Mouse (Mus musculus) liver, embryonic 15.5 days (tissue): ENCODE results near the gene Prdm5. TPM values are rescaled to one million over a fixed set of nuclear protein-coding genes. Genes with fewer than 3 reads are reported as not detected.

Experiments used
- ATAC-seq: fragments of 200-750 bp; cut with Nextera tagmentation; 2 replicates; pipeline ENCODE4 v1.8.0; 2017; ENCODE audit warnings: moderate number of reproducible peaks, mild to moderate bottlenecking, moderate library complexity; ENCODE audit not compliant: insufficient read depth
- H3K27ac ChIP-seq: fragments of 300-500 bp; sonication (generic); replicated peaks from 2 replicates; pipeline ENCODE4 v1.5.1; 2015; ENCODE audit warnings: mild to moderate bottlenecking, inconsistent platforms
- H3K27me3 ChIP-seq: fragments of 300-500 bp; sonication (generic); 2 replicates; pipeline ENCODE4 v1.6.1; 2015; ENCODE audit warnings: mild to moderate bottlenecking, inconsistent platforms
- H3K36me3 ChIP-seq: fragments of 300-500 bp; sonication (generic); replicated peaks from 2 replicates; pipeline ENCODE4 v1.6.1; 2015; ENCODE audit warnings: moderate library complexity, mild to moderate bottlenecking, inconsistent platforms
- H3K4me1 ChIP-seq: fragments of 300-500 bp; sonication (generic); replicated peaks from 2 replicates; pipeline ENCODE4 v1.6.1; 2015; ENCODE audit warnings: inconsistent platforms
- H3K4me2 ChIP-seq: fragments of 300-500 bp; sonication (generic); 2 replicates; pipeline ENCODE4 v1.6.1; 2015; ENCODE audit warnings: moderate library complexity, mild to moderate bottlenecking, inconsistent platforms
- H3K4me3 ChIP-seq: fragments of 300-500 bp; sonication (generic); replicated peaks from 2 replicates; pipeline ENCODE4 v1.5.1; 2015; ENCODE audit warnings: mild to moderate bottlenecking, inconsistent platforms
- H3K9ac ChIP-seq: fragments of 300-500 bp; sonication (generic); 2 replicates; pipeline ENCODE4 v1.6.1; 2015; ENCODE audit warnings: moderate library complexity, mild to moderate bottlenecking, inconsistent platforms
- H3K9me3 ChIP-seq: fragments of 300-500 bp; sonication (generic); replicated peaks from 2 replicates; pipeline ENCODE4 v1.6.1; 2016; ENCODE audit warnings: inconsistent platforms
- WGBS: fragments of 180-500 bp; shearing (Covaris S2); methylation state at CpG from one replicate; pipeline ENCODE4 v1.1.7; 2015; ENCODE audit warnings: mixed read lengths; ENCODE audit not compliant: insufficient replicate concordance; 5-methylcytosine and 5-hydroxymethylcytosine counted together
- polyA plus RNA-seq: library from polyadenylated mRNA; unstranded; fragments of >200 nt; fragmentation: Nextera tagmentation; extraction: Ambion mirVana; gene quantifications from 2 replicates; pipeline ENCODE4 v1.2.1, GENCODE M21; 2015

Prdm5 gene
- polyA plus RNA-seq, result 1.5 and 1.6 TPM in 2 replicates

- peaks cover 8% of the 10 kb centered on the region; the same call in 1 of the 2 replicates for H3K27me3 ChIP-seq
- no peak within 1 kb of the TSS for H3K27ac ChIP-seq
- 3% methylated on average over 56 of the region's 56 CpGs for WGBS
Observed at GRCm38 (mm10) chr6:65778861-65779688, at the start of gene Prdm5. Gene Prdm5, plus strand, starts transcription at chr6:65778988.

GRCm38 (mm10) chr6:65739442-65739841 is 39.3 kb upstream of the Prdm5 start:
- no peak overlapping the region for H3K4me2 ChIP-seq
- H3K27me3 ChIP-seq, result no peaks in the 10 kb centered on the region
- no peak for ATAC-seq
- no peaks in the 10 kb centered on the region for H3K9me3 ChIP-seq
- no peak overlapping the region for H3K4me3 ChIP-seq
- H3K4me1 ChIP-seq, result no peaks in the 10 kb centered on the region
- no peak overlapping the region for H3K27ac ChIP-seq
- 37% methylated on average over 6 of the region's 8 CpGs for whole genome bisulfite sequencing
- no peak overlapping the region for H3K9ac ChIP-seq
- H3K36me3 ChIP-seq, result no peaks in the 10 kb centered on the region

More at GRCm38 (mm10) chr6:65778861-65779688, at the start of gene Prdm5:
- H3K4me2 ChIP-seq, result peak within 1 kb of the TSS; percentile 66
- H3K4me3 ChIP-seq, result peak within 1 kb of the TSS; percentile 58
- peak; percentile 72 for ATAC-seq
- peaks cover 9% of the 10 kb centered on the region; the same call in 1 of the 2 replicates for H3K4me1 ChIP-seq
- H3K9me3 ChIP-seq, result no peaks in the 10 kb centered on the region
- H3K9ac ChIP-seq, result peak within 1 kb of the TSS; percentile 18; the same call in 1 of the 2 replicates
- no peaks in the 10 kb centered on the region for H3K36me3 ChIP-seq

GRCm38 (mm10) chr6:65743144-65743870 is 35.5 kb upstream of the Prdm5 start:
- 61% methylated on average over 1 of the region's 1 CpGs for WGBS
- Histone ChIP-seq H3K36me3 (no peaks in the 10 kb centered on the region), H3K27me3 (no peaks in the 10 kb centered on the region), H3K27ac (no peak overlapping the region), H3K4me3 (no peak overlapping the region), H3K4me2 (no peak overlapping the region), H3K4me1 (no peaks in the 10 kb centered on the region), H3K9me3 (no peaks in the 10 kb centered on the region), H3K9ac (no peak overlapping the region)
- ATAC-seq, result no peak

DNA sequence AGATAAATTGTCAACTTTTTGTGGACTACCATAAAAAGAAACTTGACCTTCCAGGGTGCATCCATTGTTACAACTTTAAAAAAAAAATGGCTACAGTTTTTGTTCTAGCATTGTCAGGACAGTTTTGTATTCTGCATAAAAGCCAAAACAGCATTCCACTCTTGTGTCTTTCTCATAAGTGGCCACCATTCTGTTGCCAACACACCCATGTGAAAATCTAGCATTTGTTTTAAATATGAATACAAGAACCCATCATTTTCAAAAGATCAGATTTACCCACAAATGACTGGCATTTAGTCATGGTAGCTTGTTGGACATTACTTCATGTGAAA is 35.0 kb upstream of the Prdm5 start:
- H3K4me2 ChIP-seq, result no peak overlapping the region
- no peaks in the 10 kb centered on the region for H3K36me3 ChIP-seq
- H3K27ac ChIP-seq, result no peak overlapping the region
- no peaks in the 10 kb centered on the region for H3K9me3 ChIP-seq
- H3K27me3 ChIP-seq, result no peaks in the 10 kb centered on the region
- no peak overlapping the region for H3K4me3 ChIP-seq
- ATAC-seq, result no peak
- H3K9ac ChIP-seq, result no peak overlapping the region
- H3K4me1 ChIP-seq, result no peaks in the 10 kb centered on the region

- ATAC-seq, result no peak
- no peaks in the 10 kb centered on the region for H3K9me3 ChIP-seq
- 65% methylated on average over 7 of the region's 7 CpGs for WGBS
- no peak overlapping the region for H3K4me3 ChIP-seq
- H3K4me2 ChIP-seq, result no peak overlapping the region
- H3K9ac ChIP-seq, result no peak overlapping the region
- no peaks in the 10 kb centered on the region for H3K27me3 ChIP-seq
- no peaks in the 10 kb centered on the region for H3K4me1 ChIP-seq
- no peaks in the 10 kb centered on the region for H3K36me3 ChIP-seq
- H3K27ac ChIP-seq, result no peak overlapping the region
Observed at GRCm38 (mm10) chr6:65758214-65758613, 20.6 kb upstream of the Prdm5 start.

DNA sequence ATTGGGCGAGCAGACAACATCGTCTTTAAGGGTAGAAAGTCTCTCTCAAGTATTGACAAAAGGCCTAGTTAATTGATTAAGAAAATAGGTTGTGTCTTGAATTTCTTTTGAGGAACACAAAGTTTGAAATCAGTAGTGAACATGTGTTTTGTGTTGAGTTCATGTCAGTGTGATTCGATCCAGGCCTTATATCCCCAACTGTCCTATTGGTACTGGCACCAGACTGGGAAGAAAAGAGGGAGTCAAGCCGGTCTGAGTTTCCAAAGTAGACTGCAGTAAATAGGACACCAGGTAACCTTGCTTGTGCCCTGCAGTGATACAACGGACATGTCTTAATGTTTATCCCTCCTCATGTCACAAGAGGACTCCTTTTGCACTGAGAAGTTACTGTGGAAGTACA is 19.6 kb upstream of the Prdm5 start:
- no peak overlapping the region for H3K27ac ChIP-seq
- no peaks in the 10 kb centered on the region for H3K9me3 ChIP-seq
- WGBS, result 60% methylated on average over 5 of the region's 5 CpGs
- no peak overlapping the region for H3K9ac ChIP-seq
- no peaks in the 10 kb centered on the region for H3K36me3 ChIP-seq
- H3K4me1 ChIP-seq, result no peaks in the 10 kb centered on the region
- no peaks in the 10 kb centered on the region for H3K27me3 ChIP-seq
- no peak overlapping the region for H3K4me2 ChIP-seq
- ATAC-seq, result no peak
- no peak overlapping the region for H3K4me3 ChIP-seq

DNA sequence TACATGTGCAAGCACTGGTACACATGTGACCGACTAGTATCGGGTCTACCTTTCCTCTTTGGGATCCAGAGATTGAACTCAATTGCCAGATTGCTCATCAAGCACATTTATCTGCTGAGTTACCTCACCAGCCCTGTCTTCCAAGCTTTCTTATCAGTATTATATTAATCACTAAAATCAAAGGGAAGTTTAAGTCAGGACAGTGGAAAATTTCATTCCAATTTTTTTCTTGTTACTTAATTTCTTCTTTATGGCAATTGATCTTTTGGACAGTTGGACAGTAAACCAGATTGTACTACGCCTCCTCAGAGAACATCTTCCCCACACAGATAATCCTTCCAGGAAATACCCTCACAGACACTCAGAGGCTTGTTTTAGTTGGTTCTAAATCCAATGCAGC is 18.7 kb upstream of the Prdm5 start:
- WGBS, result 71% methylated on average over 3 of the region's 3 CpGs
- no peaks in the 10 kb centered on the region for H3K36me3 ChIP-seq
- no peaks in the 10 kb centered on the region for H3K9me3 ChIP-seq
- no peak overlapping the region for H3K4me3 ChIP-seq
- ATAC-seq, result no peak
- no peaks in the 10 kb centered on the region for H3K4me1 ChIP-seq
- H3K27ac ChIP-seq, result no peak overlapping the region
- H3K4me2 ChIP-seq, result no peak overlapping the region
- no peaks in the 10 kb centered on the region for H3K27me3 ChIP-seq
- H3K9ac ChIP-seq, result no peak overlapping the region

DNA sequence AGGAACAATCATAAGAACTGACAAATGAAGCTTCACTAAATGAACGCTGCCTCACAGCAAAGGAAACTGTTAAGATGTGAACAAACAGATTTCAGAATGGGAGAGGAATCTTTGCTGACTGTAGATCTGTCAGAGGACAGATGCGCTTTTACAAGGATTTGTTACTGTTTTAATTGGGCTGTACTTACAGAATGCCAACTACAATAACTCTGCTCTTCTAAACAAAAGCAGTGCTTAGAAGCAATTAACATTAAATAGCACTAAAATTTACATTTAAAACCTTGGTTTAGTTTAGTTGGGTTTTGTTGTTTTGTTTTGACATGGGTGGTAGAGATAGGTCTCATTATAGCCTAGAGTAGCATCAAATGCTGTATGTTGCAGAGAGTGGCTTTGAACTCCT is 14.3 kb upstream of the Prdm5 start:
- ATAC-seq, result no peak
- H3K9ac ChIP-seq, result no peak overlapping the region
- no peaks in the 10 kb centered on the region for H3K4me1 ChIP-seq
- no peaks in the 10 kb centered on the region for H3K36me3 ChIP-seq
- no peaks in the 10 kb centered on the region for H3K27me3 ChIP-seq
- H3K27ac ChIP-seq, result no peak overlapping the region
- H3K4me2 ChIP-seq, result no peak overlapping the region
- 55% methylated on average over 2 of the region's 2 CpGs for WGBS
- no peak overlapping the region for H3K4me3 ChIP-seq
- no peaks in the 10 kb centered on the region for H3K9me3 ChIP-seq

GRCm38 (mm10) chr6:65765057-65765456 is 13.7 kb upstream of the Prdm5 start:
- ATAC-seq, result no peak
- no peak overlapping the region for H3K9ac ChIP-seq
- H3K4me2 ChIP-seq, result no peak overlapping the region
- H3K4me3 ChIP-seq, result no peak overlapping the region
- WGBS, result 12% methylated on average over 8 of the region's 8 CpGs
- H3K9me3 ChIP-seq, result no peaks in the 10 kb centered on the region
- H3K4me1 ChIP-seq, result no peaks in the 10 kb centered on the region
- H3K27me3 ChIP-seq, result no peaks in the 10 kb centered on the region
- no peaks in the 10 kb centered on the region for H3K36me3 ChIP-seq
- no peak overlapping the region for H3K27ac ChIP-seq

DNA sequence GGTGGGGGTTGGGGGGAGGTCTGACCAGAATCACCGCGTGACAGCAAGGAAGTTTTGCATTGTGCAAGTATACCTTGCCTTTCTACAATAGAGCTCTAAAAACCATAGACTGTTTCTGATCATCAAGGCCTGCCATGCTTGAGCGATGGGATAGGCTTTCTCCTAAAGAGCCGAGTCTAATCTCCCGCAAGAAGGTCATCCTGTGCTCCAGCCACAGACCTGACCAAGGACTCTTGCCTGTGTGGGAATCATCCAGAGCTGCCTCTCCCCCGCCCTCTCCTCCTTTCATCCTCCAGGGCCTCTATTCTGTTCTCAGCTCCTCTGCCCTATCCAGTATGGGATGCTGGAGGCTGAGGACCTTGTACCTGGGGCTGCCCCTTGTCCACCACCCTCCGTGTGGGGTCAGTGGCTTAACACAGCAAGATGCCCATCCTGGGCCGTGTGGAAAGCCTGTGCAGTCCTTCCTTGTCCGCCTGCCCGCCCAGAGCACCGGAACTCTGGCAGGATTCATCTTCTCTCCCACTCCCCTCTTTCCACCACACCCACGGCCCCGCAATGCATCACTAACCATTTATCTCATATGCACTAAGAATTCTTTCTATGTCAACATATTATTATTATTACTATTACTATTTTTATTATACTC is 12.9 kb upstream of the Prdm5 start:
- no peak for ATAC-seq
- no peak overlapping the region for H3K4me2 ChIP-seq
- H3K9ac ChIP-seq, result no peak overlapping the region
- 71% methylated on average over 13 of the region's 13 CpGs for WGBS
- no peaks in the 10 kb centered on the region for H3K27me3 ChIP-seq
- no peak overlapping the region for H3K4me3 ChIP-seq
- no peak overlapping the region for H3K27ac ChIP-seq
- H3K4me1 ChIP-seq, result no peaks in the 10 kb centered on the region
- no peaks in the 10 kb centered on the region for H3K36me3 ChIP-seq
- H3K9me3 ChIP-seq, result no peaks in the 10 kb centered on the region

- WGBS, result 70% methylated on average over 5 of the region's 5 CpGs
- ATAC-seq, result no peak
Observed at GRCm38 (mm10) chr6:65767911-65768310, 10.9 kb upstream of the Prdm5 start.

More at GRCm38 (mm10) chr6:65767911-65768310, 10.9 kb upstream of the Prdm5 start:
- Histone ChIP-seq H3K36me3 (no peaks in the 10 kb centered on the region), H3K9ac (no peak overlapping the region), H3K27ac (no peak overlapping the region), H3K4me3 (no peak overlapping the region), H3K4me2 (no peak overlapping the region), H3K9me3 (no peaks in the 10 kb centered on the region), H3K27me3 (no peaks in the 10 kb centered on the region), H3K4me1 (no peaks in the 10 kb centered on the region)
